Mouse (Mus musculus): ENCODE data around the gene Slc25a25.
"Not testable (repeated sequence)": the region's sequence is repeated elsewhere in the genome, so short reads cannot be mapped to it uniquely, and the experiment has no call there.

Gene Slc25a25

DNA sequence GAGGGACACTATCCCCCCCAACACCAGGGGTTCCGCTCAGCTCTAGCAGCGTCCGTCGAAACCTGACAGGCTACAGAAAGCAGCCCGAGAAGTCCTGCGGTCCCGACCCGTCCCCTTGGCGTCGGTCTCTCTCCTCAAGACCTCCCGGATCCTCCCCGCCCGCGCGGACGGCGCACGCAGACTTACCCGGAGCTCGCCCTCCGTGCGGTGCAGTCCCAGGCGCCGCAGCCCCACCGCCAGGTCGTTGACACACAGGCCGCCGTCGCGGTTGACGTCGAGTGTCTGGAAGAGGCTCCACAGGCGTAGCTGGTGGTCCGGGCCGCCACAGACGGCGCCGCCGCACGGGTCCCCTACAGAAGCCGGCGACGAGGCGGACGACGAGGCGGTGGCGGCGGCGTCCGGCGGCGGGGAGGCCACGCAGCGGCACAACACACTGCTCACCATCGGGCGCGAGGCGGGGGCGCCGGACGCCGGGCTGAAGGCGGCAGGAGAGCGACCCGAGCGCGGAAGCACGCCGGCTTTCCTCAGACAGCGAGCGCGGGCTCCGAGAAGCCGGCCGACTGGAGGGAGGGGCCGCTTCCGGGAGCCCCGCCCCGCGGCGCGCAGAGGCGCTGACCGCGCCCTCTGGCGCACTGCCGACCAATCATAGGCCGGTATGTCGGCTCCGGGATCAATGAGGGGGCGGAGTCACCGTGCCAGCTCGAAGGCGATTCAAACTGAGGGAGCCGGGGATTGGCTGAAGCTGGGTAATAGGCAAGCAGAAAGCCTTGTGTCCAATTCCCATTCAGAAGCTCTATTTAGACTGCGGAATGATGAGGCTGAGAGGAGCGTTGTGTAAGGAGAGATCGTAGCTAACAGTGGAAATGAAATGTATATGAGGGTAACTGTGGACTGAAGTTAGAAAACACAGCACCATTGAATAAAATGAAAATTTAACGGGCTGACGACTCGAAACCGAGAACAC is at the start of gene Slc25a25:
Slc25a25 (minus strand) TSS at position 565 of the 964 bp plus-strand sequence.
- DNase-seq (ENCODE audit: low spot score in 2 of 2): peak; percentile 95 to 97

- DNase-seq (ENCODE audit: low spot score in 2 of 2): no peak
Observed at GRCm38 (mm10) chr2:32500461-32500860, 49.2 kb upstream of the Slc25a25 start.

- no peak for DNase-seq (ENCODE audit: low spot score in 2 of 2)
Observed at GRCm38 (mm10) chr2:32499365-32499764, 48.1 kb upstream of the Slc25a25 start.

DNA sequence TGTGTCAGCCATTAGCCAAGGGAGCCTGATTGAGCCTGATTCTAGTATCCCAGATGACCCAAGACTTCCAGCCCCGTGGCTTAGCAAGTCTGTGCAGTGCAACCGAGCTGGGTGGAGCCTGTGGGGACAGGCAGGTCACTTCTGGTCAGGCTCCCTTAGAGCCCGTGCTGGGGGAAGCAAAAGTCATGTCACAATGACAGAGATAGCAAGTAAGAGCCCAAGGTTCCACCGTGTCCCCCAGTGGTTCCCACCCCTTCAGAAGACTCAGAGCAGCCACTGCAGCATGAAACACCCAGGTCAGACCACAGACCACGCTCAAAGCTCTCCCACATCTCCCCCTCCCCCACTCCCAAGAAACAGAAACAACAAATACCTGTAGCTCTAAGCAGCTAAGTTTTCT is 44.9 kb upstream of the Slc25a25 start:
- no peak for DNase-seq (ENCODE audit: low spot score in 2 of 2)

DNA sequence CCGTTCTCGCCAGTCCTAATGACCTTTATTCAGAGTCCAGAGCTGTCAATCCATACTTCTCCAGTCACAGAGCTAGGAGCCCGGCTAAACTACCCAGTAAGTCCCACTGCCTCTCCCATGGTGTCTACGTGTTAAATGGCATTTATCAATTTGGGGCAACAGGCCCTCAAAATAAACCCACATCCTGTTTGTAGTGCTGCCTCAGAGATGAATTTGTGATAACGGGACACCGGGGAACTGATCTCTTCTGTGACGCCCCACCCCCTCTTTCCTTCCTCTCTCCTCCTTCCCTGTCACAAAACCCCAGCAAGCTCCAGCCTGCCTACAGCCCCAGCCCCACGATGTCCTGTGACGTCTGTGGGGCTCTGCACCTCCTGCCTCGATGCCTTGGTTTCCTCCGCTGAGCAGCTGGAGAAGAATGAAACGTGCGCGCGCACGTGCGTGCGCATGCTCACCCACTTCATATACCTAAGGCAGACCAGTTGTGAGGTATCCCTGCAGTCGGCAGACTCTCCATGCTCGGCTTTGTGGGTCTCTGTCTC is 44.0 kb upstream of the Slc25a25 start:
- DNase-seq (ENCODE audit: low spot score in 2 of 2): peak; percentile 58 to 78

GRCm38 (mm10) chr2:32494522-32494921 is 43.3 kb upstream of the Slc25a25 start:
- DNase-seq (ENCODE audit: low spot score in 2 of 2): no peak

- DNase-seq (ENCODE audit: low spot score in 2 of 2): no peak
Observed at GRCm38 (mm10) chr2:32493301-32493701, 42.1 kb upstream of the Slc25a25 start.

DNA sequence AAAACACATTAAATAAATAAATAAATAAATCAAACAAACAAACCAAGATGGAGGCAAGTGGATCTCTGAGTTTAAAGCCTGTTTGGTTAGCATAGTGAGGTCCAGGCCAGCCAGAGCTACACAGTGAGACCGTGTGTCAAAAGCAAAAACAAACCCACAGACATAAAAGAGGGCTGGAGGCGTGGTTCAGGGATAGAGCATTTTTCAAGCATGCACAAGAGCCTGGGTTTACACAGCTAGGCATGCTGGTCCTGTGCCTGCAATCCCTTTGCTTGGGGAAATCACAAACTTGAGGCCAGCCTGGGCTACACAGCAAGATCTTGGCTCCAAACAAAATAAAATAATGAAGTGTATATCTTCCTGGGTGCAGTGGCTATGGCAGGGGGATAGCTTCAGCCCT is 41.4 kb upstream of the Slc25a25 start:
- DNase-seq (ENCODE audit: low spot score in 2 of 2): no peak

GRCm38 (mm10) chr2:32490730-32491129 is 39.5 kb upstream of the Slc25a25 start:
- not testable (repeated sequence) for DNase-seq (ENCODE audit: low spot score in 2 of 2)

DNA sequence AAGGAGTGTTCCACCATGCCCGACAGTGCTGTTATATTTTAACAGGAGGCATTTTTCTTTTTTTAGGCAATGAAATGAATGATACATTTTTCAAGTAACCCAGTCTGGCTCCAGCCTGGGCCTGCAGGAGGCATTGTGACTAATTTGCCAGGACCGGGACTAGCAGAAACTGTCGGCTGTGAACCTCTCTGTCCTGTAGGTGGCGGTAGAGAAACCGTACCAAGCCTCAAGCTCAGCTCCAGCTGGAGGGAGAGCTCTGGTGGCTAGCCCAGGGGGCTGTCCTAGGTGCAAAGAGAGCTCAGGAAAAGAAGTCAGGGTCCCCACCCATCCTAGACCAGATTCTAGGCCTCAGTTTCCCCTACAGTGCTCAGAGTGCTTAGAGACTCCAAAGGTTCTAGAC is 37.4 kb upstream of the Slc25a25 start:
- DNase-seq (ENCODE audit: low spot score in 2 of 2): peak; percentile 76 to 85

DNA sequence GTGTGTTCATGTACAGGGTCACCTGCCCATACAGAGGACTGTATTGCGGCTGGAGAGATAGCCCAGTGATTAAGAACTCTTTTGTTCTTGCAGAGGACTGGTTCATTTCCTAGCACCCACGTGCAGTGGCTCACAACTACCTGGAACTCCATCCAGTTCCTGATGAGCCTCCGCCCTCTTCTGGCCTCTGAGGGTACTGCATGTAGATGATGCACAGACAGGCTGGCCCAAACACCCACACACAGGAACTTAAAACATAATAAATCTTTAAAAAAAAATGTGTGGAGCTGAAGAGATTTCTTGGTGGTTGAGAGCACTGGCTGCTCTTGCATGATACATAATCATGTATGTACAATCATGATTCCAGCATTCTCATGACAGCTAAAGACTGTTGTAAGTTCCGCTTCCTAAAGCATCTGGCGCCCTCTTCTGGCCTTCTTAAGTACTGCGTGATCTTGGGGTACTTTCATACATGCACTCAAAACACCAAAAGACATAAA is 35.9 kb upstream of the Slc25a25 start:
- DNase-seq (ENCODE audit: low spot score in 2 of 2): peak; percentile 82 to 93

DNA sequence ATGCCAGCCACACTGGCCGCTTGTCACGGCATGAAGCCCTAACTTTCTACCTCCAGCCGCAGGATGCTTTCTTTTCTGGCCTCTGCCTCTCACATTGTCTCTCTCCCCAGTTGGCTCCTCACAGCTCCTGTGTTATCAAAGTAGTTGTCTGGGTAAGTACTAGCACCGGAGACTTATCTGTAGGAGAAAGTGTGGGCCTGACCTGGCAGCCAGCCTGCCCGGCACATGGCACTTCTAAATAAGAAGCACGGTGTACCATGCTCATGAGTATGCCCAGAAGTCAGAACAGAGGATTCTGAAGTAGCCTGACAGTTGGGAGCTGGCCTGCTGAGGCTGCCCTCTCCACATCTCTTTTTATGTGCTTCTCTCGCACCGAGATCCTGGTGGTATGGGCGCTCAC is 34.9 kb upstream of the Slc25a25 start:
- DNase-seq (ENCODE audit: low spot score in 2 of 2): no peak

GRCm38 (mm10) chr2:32485751-32486150 is 34.5 kb upstream of the Slc25a25 start:
- no peak for DNase-seq (ENCODE audit: low spot score in 2 of 2)

DNA sequence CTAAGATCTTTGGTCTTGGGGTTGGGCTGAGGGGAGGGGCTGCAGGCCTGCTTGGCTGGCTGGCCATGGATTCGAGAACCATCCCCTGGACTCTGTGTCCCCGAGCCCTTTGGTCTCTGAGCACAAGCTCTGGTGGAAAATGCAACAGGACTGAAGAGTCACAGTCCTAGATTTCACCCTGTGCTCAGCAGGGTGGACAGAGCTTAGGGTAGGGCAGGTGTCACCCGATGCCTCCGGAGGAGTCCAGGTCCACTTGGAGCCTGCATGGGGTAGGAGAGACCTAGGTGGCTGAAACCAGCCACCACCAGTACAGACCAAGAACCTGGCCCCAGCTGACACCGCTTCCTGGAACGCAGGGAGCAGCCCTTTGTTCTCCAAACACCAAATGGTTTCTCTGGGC is 33.7 kb upstream of the Slc25a25 start:
- DNase-seq (ENCODE audit: low spot score in 2 of 2): no peak

DNA sequence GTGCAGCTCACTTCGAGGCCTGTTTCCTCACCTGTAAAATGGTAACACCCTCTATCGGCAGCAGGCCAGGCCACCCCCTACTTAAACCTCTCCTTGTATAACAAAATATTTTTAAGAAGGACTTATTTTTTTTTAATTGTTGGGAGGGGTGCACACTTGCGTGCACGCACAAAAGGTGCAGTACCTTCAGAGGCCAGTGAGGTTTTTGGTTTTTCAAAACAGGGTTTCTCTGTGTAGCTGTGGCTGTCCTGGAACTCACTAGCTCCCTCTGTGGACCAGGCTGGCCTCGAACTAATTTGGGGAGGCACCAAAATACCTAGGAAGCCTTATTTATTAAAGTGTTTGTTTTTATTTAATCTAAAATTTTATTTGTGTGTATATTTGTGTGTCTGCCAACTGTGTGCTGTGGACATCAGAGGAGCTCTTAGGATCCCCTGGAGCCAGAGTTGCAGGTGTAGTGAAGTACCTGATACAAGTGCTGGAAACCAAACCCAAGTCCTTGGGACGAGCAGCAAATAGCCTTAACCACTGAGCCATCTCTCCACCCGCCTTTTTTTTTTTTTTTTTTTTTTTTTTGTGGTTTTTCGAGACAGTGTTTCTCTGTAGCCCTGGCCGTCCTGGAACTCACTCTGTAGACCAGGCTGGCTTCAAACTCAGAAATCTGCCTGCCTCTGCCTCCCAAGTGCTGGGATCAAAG is 32.1 kb upstream of the Slc25a25 start:
- no peak for DNase-seq (ENCODE audit: low spot score in 2 of 2)

GRCm38 (mm10) chr2:32482351-32482750 is 31.1 kb upstream of the Slc25a25 start:
- DNase-seq (ENCODE audit: low spot score in 2 of 2): no peak

GRCm38 (mm10) chr2:32475361-32475760 is 24.1 kb upstream of the Slc25a25 start:
- DNase-seq (ENCODE audit: low spot score in 2 of 2): not testable (repeated sequence)

DNA sequence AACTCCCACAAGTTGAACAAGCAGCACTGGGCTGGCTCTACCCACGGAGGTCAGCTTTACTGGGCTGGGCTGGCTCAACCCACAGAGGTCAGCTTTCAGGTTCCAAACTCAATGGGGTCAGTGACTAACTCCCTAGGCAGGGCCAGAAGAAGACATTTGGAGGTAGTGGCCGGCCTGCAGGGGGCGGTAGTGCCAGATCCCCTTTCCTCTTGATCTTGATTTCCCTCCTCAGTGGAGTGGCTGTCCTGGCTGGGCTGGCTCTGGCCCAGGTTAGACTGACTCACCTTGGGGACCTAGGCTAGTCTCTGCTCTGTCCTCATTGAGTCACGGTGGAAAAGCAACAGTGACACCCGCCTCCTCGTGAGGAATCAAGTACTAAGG is 20.4 kb upstream of the Slc25a25 start:
- DNase-seq (ENCODE audit: low spot score in 2 of 2): no peak

GRCm38 (mm10) chr2:32471001-32471680 is 19.9 kb upstream of the Slc25a25 start:
- DNase-seq (ENCODE audit: low spot score in 2 of 2): no peak

- DNase-seq (ENCODE audit: low spot score in 2 of 2): no peak
Observed at GRCm38 (mm10) chr2:32464212-32464891, 13.1 kb upstream of the Slc25a25 start.

DNA sequence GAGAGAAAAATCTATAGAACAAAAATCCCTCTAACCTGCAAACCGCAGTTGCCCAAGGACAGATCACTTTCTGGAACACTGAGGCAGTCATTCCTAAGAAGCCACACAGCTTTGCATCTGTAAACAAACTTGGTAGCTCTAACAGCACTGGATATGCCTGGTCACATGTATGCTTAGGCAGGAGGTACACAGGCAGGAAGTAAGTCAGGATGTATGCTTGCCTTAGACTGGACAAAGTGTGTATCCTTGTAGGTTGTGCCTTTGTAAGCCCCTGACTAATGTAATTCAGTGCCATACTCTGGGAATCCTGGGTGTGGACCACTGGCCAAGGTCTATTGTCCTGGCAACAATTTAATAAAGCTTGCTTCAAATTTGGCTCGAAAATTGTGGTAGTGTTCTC is 12.5 kb upstream of the Slc25a25 start:
- DNase-seq (ENCODE audit: low spot score in 2 of 2): no peak

All from heart, adult 9 months (tissue).